Mouse (Mus musculus) gastrocnemius, postnatal 10 days (tissue): ENCODE results near the gene Gpr55. TPM values are rescaled to one million over a fixed set of nuclear protein-coding genes. Genes with fewer than 3 reads are reported as not detected.
"Not testable (repeated sequence)": the region's sequence is repeated elsewhere in the genome, so short reads cannot be mapped to it uniquely, and the experiment has no call there.

Source experiments
- DNase-seq: peaks from one replicate; pipeline ENCODE4 v3.0.0; 2021; ENCODE audit warnings: mixed read lengths
- long read RNA-seq, 2 experiments: library from polyadenylated mRNA; stranded (forward); transcript quantifications; one replicate each; pipeline ENCODE4 v2.0.0; 2021
- total RNA-seq, 2 experiments: library from RNA; stranded (reverse); gene quantifications; 2 replicates each; pipeline ENCODE4 v1.2.3; 2021

The Gpr55 gene
- total RNA-seq: not detected
- long read RNA-seq, experiment 1: 0 reads
- long read RNA-seq, experiment 2: 0 reads

GRCm38 (mm10) chr1:85960873-85961272, at the start of gene Gpr55:
Gpr55 (minus strand) TSS chr1:85961007.
- DNase-seq: no peak

GRCm38 (mm10) chr1:86007778-86008177, 47.0 kb upstream of the Gpr55 start:
- peak; percentile 94 for DNase-seq

DNA sequence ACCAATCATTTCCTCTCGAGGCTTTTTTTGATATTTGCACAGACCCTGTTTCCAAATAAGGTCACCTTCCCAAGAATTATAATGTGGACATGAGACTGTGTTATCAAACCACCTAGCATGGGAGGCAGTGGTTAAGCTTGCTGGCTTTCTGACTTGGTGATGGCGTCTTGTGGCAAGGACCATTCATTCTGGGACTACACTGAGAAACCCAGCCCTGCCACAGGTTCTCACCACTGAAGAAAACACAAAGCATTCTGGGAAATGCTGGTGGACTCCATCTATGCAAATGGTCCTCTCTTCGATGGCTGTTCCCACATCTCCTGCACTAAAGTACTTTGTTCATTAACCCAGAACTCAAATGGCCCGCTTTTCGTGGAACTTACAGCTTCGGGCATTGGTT, 45.2 kb upstream of the Gpr55 start:
- DNase-seq: no peak

- DNase-seq: no peak
These were observed 44.7 kb upstream of the Gpr55 start for GRCm38 (mm10) chr1:86005540-86005939.

- DNase-seq: no peak
These were observed 39.2 kb upstream of the Gpr55 start for GRCm38 (mm10) chr1:85999853-86000570.

- no peak for DNase-seq
These were observed 37.2 kb upstream of the Gpr55 start for GRCm38 (mm10) chr1:85998012-85998411.

- DNase-seq: no peak
These were observed 36.4 kb upstream of the Gpr55 start for GRCm38 (mm10) chr1:85997221-85997620.

- DNase-seq: no peak
These were observed 32.7 kb upstream of the Gpr55 start for GRCm38 (mm10) chr1:85993541-85993940.

GRCm38 (mm10) chr1:85992175-85992574, 31.4 kb upstream of the Gpr55 start:
- DNase-seq: no peak

GRCm38 (mm10) chr1:85988882-85989281, 28.1 kb upstream of the Gpr55 start:
- not testable (repeated sequence) for DNase-seq

GRCm38 (mm10) chr1:85988351-85988750, 27.5 kb upstream of the Gpr55 start:
- no peak for DNase-seq

- DNase-seq: no peak
These were observed 25.0 kb upstream of the Gpr55 start for GRCm38 (mm10) chr1:85985784-85986183.

- peak; percentile 37 for DNase-seq
These were observed 21.0 kb upstream of the Gpr55 start for GRCm38 (mm10) chr1:85981738-85982357.

GRCm38 (mm10) chr1:85977709-85978108, 16.9 kb upstream of the Gpr55 start:
- DNase-seq: no peak

DNA sequence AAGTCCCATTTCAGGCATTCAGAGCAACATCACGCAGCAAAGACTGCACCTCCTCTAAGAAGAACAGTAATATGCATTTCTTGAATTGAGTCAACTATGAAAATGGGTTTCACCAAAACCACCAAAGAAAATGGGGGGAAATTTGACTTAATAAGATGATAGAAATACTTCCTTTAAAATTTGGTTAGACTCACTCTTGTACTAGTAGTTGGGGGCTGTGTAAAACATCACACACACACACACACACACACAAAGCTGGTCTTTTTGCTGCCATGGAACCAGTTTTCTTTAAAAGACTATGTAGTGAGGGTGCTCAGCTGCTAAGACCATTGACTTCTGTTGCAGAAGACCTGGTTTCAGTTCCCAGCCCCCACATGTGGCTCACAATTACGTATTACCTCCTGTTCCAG, 12.7 kb upstream of the Gpr55 start:
- no peak for DNase-seq

- no peak for DNase-seq
These were observed 11.5 kb upstream of the Gpr55 start for GRCm38 (mm10) chr1:85972341-85972740.

DNA sequence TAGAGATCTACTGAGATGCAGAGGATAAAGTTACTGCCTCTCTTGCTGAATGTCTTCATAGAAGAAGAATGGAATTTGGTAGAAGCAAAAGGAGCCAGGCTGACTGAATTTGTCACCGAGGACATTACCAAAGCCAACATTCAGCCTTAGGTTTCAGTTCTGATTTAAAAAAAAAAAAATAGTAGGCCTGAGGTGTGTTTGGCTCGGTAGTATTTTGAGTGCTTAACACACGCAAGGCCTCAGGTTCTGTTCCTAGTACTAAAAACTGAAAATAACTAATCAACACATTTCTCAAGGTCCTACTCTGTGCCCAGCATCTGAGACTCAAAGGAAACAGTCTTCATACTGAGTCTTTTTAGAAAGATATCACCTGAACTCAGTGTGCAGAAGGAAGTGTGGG, 10.3 kb upstream of the Gpr55 start:
- DNase-seq: no peak

DNA sequence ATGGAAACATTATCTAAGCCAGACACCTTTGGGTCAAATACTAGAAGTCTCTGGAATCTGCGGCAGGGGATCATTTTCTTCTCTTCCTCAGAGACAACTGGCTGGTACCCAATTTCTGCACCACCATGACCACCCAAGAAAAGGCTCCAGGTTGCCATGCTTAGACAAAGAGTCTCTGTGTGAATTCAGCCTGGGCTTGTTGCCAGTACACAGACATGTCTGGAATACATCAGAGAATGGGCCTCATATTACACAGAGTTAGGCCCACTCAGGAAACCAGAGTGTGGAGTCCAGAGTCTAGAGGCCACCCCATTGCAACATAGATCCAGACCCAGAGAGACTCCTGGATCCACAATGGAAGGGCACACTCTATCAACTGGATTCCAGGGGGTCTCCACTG, 8.7 kb upstream of the Gpr55 start:
- DNase-seq: no peak

GRCm38 (mm10) chr1:85969081-85969480, 8.3 kb upstream of the Gpr55 start:
- no peak for DNase-seq

DNA sequence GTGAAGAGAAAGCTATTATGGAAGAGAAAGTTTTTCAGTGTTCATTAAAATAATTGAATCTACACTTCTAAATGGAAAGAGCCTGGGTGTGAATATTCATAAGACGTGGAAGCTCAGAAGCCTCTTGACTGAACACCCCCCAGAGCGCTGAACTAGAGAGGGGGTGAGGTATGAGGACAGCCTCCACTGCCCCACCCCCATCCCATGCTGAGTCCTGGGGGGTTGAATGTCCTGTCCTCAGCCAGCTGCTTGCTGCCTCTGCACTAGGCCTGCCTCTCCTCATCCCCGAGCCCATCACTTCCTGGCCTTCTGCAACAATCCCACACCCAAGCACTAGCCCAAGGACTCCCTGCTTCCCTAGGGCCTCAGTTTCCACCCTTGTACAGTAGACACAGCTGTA, 5.0 kb upstream of the Gpr55 start:
- no peak for DNase-seq

DNA sequence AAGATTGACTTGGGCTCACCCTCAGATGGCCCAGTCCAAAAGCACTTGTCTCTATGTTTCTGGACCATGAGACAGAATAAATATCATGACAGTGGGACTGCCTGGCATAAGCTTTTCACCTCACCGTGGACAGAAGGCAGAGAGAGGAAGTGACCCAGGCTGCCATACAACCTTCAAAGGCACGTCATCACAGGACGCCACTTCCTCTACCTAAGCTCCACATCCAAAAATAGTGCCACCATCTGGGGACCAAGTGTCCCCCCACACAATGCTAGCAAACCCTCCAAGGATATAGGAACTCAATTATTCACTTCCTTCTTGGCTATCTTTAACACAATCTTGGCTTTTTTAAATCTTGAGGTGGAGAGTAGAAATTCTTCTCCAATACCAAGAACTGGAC, 1.3 kb upstream of the Gpr55 start:
- no peak for DNase-seq

GRCm38 (mm10) chr1:85959889-85960276, 924 bp downstream of the Gpr55 start:
- DNase-seq: no peak

- no peak for DNase-seq
These were observed 1.5 kb downstream of the Gpr55 start for GRCm38 (mm10) chr1:85959129-85959888.
